Mouse (Mus musculus) macrophage (primary cell): ENCODE results near the gene Trim10. TPM values are rescaled to one million over a fixed set of nuclear protein-coding genes. Genes with fewer than 3 reads are reported as not detected.
"Not testable (repeated sequence)": the region's sequence is repeated elsewhere in the genome, so short reads cannot be mapped to it uniquely, and the experiment has no call there.

ENCODE experiments used
- H3K27ac ChIP-seq: fragments of 350-480 bp; formaldehyde crosslinking; 2 replicates; pipeline ENCODE4 v1.9.0; 2021
- H3K36me3 ChIP-seq: fragments of 350-480 bp; formaldehyde crosslinking; 2 replicates; pipeline ENCODE4 v1.9.0; 2021; ENCODE audit errors: inconsistent target
- H3K4me3 ChIP-seq: fragments of 350-480 bp; formaldehyde crosslinking; 2 replicates; pipeline ENCODE4 v1.9.0; 2021; ENCODE audit errors: inconsistent target
- H3K79me2 ChIP-seq: fragments of 350-480 bp; formaldehyde crosslinking; 2 replicates; pipeline ENCODE4 v1.9.0; 2021; ENCODE audit errors: inconsistent target
- WGBS: methylation state at CpG from one replicate; pipeline ENCODE4 v1.1.7; 2026; ENCODE audit warnings: inconsistent platforms; ENCODE audit not compliant: missing documents; 5-methylcytosine and 5-hydroxymethylcytosine counted together
- polyA plus RNA-seq: library from polyadenylated mRNA; stranded (reverse); fragments of 250-400 nt; gene quantifications from 3 replicates; pipeline ENCODE4 v1.2.4, GENCODE M21; 2018; ENCODE audit warnings: inconsistent platforms
- total RNA-seq, 78 experiments: library from RNA; depleted of rRNA; stranded (reverse); fragments of 250-400 nt; gene quantifications; 1 replicate in 9 of 78; 2 replicates in 24 of 78; 3 replicates in 43 of 78; 4 replicates in 2 of 78; pipeline ENCODE4 v1.2.4; 2018; ENCODE audit warnings: inconsistent platforms in 56 of 78

Gene Trim10
- under 1 TPM in 1 of 26 experiments, not detected in 25; 0.37 TPM for total RNA-seq (2018; cell fraction: chromatin; rRNA removed)
- total RNA-seq (2018; cell fraction: cytosol; rRNA removed), result not detected
- total RNA-seq (2018; cell fraction: nucleus; rRNA removed), result under 1 TPM in 1 of 26 experiments, not detected in 25; 0.21 TPM
- polyA plus RNA-seq, result not detected in 3 replicates

GRCm38 (mm10) chr17:36869284-36869954 lies at the start of gene Trim10:
Gene Trim10 (plus strand): TSS chr17:36869574.
- 95% methylated on average over 3 of the region's 4 CpGs for WGBS
- Histone ChIP-seq H3K27ac (no peak within 1 kb of the TSS), H3K4me3 (no peak within 1 kb of the TSS), H3K79me2 (no peaks in the 10 kb centered on the region), H3K36me3 (no peaks in the 10 kb centered on the region)

GRCm38 (mm10) chr17:36824005-36824404 lies 45.4 kb upstream of the Trim10 start:
- H3K36me3 ChIP-seq, result no peaks in the 10 kb centered on the region
- no peak overlapping the region for H3K4me3 ChIP-seq
- H3K79me2 ChIP-seq, result no peaks in the 10 kb centered on the region
- H3K27ac ChIP-seq, result no peak overlapping the region

GRCm38 (mm10) chr17:36825525-36825924 lies 43.8 kb upstream of the Trim10 start:
- Histone ChIP-seq H3K4me3 (no peak overlapping the region), H3K36me3 (no peaks in the 10 kb centered on the region), H3K79me2 (no peaks in the 10 kb centered on the region), H3K27ac (no peak overlapping the region)
- 16% methylated on average over 4 of the region's 4 CpGs for WGBS

DNA sequence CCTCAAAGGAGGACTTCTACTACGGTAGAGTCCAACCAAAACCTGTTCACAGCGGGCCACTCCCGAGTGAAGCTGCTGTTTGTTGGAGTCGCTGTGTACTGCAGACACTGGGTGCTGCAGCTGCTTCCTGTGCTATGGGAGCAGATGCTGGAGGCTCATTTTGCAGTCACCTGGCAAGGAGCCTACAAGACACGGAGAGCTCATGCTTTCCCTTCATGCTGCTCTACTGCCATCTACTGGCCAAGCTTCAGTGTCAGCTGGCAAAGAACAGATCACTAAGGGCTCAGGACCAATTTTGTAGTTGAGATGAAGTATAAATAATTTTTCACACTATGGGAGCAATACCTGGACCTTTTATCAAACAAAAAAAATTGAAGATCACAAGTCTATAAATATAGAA lies 43.4 kb upstream of the Trim10 start:
- not testable (repeated sequence) for H3K36me3 ChIP-seq, H3K79me2 ChIP-seq, H3K27ac ChIP-seq, H3K4me3 ChIP-seq
- 5% methylated on average over 5 of the region's 5 CpGs for WGBS

- 96% methylated on average over 2 of the region's 2 CpGs for WGBS
- H3K79me2 ChIP-seq, result no peaks in the 10 kb centered on the region
Measured at GRCm38 (mm10) chr17:36828488-36828887, 40.9 kb upstream of the Trim10 start.

DNA sequence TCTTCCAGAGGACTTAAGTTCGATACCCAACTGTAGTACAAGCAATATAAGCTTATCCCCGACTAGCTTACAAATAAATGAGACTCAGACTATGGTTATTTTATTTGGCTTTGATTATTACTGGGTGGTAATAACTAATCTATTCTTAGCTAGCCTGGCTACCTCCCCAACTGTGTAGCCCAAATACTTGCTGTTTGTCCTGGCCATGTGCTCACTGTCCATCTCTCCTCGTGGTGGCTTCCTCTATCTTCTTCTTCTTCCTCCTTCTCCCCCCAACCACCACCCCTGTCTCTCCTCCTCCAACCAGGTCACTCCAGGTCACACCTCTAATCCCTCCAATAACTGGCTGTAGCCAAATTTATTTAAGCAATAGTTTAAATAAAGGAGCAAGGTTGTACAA lies 38.9 kb upstream of the Trim10 start:
- no peaks in the 10 kb centered on the region for H3K36me3 ChIP-seq
- WGBS, result 56% methylated on average over 3 of the region's 3 CpGs
- no peaks in the 10 kb centered on the region for H3K79me2 ChIP-seq
- no peak overlapping the region for H3K27ac ChIP-seq
- H3K4me3 ChIP-seq, result no peak overlapping the region

More at GRCm38 (mm10) chr17:36828488-36828887, 40.9 kb upstream of the Trim10 start:
- Histone ChIP-seq H3K4me3 (no peak overlapping the region), H3K27ac (no peak overlapping the region), H3K36me3 (no peaks in the 10 kb centered on the region)

DNA sequence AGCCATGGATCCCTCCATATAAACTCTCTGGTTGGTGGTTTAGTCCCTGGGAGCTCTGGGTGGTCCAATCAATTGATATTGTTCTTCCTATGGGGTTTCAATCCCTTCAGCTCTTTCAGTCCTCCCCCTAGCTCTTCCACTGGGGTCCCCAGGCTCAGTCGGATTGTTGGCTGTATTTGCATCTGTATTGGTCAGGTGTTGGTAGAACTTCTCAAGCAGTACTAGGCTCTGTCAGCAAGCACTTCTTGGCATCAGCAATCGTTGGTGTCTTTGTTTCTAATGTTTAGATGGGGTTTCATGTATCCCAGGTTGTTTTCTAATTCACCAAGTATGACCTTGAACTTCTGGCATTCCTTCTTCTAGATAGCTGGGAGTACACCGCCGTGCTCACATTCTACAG lies 36.7 kb upstream of the Trim10 start:
- Histone ChIP-seq H3K27ac (no peak overlapping the region), H3K79me2 (peaks cover 4% of the 10 kb centered on the region), H3K36me3 (no peaks in the 10 kb centered on the region), H3K4me3 (no peak overlapping the region)
- WGBS, result 71% methylated on average over 4 of the region's 4 CpGs

DNA sequence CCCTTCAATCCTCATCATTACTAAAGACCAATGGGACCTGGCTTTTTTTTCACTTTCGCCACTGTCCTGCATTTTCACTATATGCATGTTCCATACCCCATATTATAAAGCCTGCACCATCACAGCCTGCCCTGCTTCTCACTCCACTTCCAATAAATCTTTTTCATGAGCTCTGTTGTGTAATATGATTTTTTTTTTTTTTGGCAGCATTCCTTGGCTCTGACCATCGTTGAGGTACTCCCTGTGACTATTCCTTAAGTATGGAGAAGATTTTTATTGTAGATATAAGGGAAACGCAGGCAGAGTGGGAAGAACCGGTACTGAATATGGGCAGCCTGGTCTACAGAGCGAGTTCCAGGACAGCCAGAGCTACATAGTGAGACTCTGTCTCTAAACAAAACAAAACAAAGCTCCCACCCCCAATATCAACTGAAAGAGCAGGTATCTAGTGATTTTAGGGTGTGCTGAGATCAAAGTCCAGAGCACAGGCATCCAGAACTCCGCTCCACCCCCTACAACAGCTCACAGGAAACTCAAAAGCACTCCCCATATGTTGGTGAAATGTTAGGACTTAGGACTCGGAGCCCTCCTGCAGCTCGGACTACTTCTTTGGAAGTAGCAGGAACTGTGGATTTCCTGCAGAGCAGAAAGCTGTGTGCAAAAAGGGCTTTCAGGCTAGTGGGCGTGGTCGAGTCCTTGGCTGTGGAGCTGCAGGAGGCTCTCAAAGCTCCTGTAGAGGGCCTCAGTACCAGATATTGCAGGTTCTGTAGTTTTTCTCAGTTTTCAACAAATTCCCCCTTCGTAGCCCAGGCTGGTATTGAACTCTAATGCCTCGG lies 33.6 kb upstream of the Trim10 start:
- WGBS, result 43% methylated on average over 12 of the region's 12 CpGs
- Histone ChIP-seq H3K79me2 (peaks cover 35% of the 10 kb centered on the region), H3K27ac (peak overlapping the region; percentile 65; the same call in 1 of the 2 replicates), H3K4me3 (peak overlapping the region; percentile 49; the same call in 1 of the 2 replicates), H3K36me3 (no peaks in the 10 kb centered on the region)

DNA sequence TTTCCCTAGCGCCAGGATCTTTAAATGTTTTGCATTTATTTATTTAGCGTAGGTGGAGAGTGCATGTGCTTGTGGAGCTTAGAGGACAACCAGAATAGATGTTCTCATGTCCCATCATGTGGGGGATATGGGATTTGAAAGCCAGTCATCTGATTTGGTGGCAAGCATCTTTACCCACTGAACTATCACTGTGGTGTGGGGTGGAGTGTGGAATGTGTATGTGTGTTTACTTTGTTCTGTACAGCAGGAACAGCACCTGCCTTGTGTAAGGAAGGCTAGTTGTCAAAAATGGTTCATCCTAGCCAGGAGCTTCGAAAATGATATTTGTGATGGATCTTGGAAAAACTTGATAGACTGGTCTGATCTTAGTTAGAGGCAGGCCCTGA lies 33.0 kb upstream of the Trim10 start:
- Histone ChIP-seq H3K4me3 (peak overlapping the region; percentile 49), H3K79me2 (peaks cover 41% of the 10 kb centered on the region), H3K36me3 (0 out of 2 replicates have a peak, but pooled peaks cover under 1% of the 10 kb centered on the region), H3K27ac (peak overlapping the region; percentile 65)
- WGBS, result 5% methylated on average over 3 of the region's 3 CpGs

- Histone ChIP-seq H3K27ac (peak within 1 kb of the TSS; percentile 65), H3K36me3 (0 out of 2 replicates have a peak, but pooled peaks cover 6% of the 10 kb centered on the region), H3K79me2 (peaks cover 47% of the 10 kb centered on the region), H3K4me3 (peak within 1 kb of the TSS; percentile 49)
- under 1% methylated on average over 58 of the region's 58 CpGs for WGBS
Measured at GRCm38 (mm10) chr17:36836874-36837647, 32.3 kb upstream of the Trim10 start, which contains the start of gene Trim26. Gene Trim26 (plus strand): TSS chr17:36837134.

DNA sequence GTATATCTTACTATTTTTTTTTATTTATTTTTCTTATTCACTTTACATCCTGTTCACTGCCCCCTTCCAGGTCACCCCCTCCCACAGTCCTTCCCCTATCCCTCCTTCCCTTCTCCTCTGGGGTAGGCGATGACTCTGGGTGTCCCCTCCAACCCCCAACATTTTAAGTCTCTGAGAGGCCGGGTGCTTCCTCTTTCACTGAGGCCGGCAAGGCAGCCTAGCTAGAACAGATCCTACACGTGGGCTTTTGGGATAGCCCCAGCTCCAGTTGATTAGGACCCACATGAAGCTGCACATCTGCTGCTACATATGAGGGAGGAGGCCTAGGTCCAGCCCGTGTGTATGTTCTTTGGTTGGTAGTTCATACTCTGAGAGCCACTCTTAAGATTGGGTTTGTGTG lies 30.4 kb upstream of the Trim10 start:
- no peak overlapping the region for H3K4me3 ChIP-seq
- peaks cover 67% of the 10 kb centered on the region for H3K79me2 ChIP-seq
- WGBS, result 34% methylated on average over 5 of the region's 5 CpGs
- 0 out of 2 replicates have a peak, but pooled peaks cover 6% of the 10 kb centered on the region for H3K36me3 ChIP-seq
- H3K27ac ChIP-seq, result no peak overlapping the region

GRCm38 (mm10) chr17:36839931-36840330 lies 29.4 kb upstream of the Trim10 start:
- H3K79me2 ChIP-seq, result peaks cover 76% of the 10 kb centered on the region
- H3K27ac ChIP-seq, result no peak overlapping the region
- H3K4me3 ChIP-seq, result no peak overlapping the region
- WGBS, result 91% methylated on average over 3 of the region's 3 CpGs
- 0 out of 2 replicates have a peak, but pooled peaks cover 6% of the 10 kb centered on the region for H3K36me3 ChIP-seq

DNA sequence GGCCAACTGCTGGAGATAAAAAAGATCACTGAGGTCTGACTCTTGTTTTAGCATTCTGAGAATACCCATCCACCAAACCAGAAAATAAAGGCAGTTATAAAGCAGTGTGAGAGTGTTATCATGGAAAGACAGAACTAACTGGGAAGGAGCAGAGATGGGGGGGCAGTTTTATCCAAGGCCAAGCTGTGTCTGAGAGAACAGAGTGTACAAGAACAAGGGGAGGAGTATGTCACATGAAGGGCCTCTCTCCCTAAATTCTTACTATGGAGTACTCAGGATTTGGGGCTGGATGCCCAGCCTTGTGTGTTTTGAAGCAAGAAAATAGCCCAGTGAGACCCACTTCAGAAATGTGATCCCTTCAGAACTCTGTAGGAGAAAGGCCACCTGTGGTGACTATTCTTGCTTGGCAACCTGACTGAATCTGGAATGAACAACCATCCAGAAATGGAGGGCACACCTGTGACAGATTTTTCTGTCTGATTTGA lies 28.4 kb upstream of the Trim10 start:
- 0 out of 2 replicates have a peak, but pooled peaks cover 6% of the 10 kb centered on the region for H3K36me3 ChIP-seq
- H3K27ac ChIP-seq, result no peak overlapping the region
- peaks cover 87% of the 10 kb centered on the region for H3K79me2 ChIP-seq
- H3K4me3 ChIP-seq, result no peak overlapping the region

DNA sequence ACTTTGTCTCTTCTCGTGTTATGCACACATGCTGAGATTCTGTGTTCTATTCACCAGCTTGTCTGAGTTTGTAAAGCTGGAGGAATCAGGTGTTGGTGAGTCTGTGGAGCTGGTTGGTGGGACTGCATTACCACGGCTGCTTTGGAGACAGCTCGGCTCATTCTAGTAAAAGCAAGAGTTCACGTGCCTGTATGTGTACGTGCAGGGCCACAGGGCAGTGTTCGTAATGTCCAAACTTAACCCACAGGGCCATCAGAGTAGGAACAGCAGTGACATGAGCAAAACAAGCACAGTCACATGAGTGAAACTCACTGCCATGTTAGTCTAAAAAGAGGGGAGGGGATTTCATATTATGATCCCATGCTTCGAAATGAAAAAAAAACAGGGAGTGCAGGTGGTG lies 25.7 kb upstream of the Trim10 start:
- 0 out of 2 replicates have a peak, but pooled peaks cover 11% of the 10 kb centered on the region for H3K36me3 ChIP-seq
- H3K4me3 ChIP-seq, result no peak overlapping the region
- 86% methylated on average over 7 of the region's 7 CpGs for WGBS
- H3K79me2 ChIP-seq, result peaks cover 98% of the 10 kb centered on the region
- no peak overlapping the region for H3K27ac ChIP-seq
